Mouse (Mus musculus): ENCODE data around the gene Fxyd7.
A peak's percentile ranks its signal among the peaks of the same experiment; 100 is the strongest.

Fxyd7 gene

DNA sequence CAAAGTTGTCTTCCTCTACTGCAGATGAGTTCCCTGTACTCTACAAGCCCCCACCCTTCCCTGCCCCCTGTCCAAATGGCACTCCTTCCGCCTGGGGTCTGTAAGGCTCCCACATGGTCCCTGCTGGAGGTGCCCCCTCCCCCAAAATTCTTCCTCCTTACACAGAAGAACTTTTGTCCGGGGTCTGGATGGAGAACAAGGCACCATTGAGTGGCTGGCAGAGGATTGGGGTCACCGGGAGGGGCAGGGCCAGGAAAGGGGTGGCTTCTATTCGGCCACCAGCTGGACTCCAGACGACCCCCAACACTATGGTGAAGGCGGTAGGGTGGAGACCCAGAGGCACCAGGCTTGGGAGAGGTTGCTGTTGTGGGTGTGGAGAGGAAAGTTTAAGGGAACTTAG is 26.2 kb upstream of the Fxyd7 start:
- DNase-seq (ENCODE audit: low read depth in 2 of 2, low spot score in 2 of 2) = no peak

DNA sequence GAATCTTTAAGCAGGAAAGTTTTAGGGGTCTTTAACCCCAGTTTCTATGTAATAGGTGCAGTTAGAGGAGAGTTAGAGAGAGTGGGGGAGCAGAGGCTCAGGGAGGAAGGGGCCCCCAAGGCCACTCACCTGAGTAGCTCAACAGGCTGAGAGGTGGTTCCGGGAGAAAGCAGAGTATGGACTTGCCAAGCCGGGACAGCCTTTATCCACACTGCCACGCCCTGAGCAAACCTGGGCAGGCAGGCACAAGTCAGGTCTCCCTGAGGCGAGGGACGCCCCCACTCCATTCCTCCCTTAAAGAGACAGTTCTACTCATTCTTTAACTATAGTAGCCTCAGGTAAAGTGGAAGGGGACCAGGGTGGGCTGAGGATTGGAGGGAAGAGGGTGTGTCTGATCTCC is 25.2 kb upstream of the Fxyd7 start, which contains the start of gene Fxyd3:
TSS of gene Fxyd3 (minus strand) at position 213 of the 400 bp plus-strand sequence.
- DNase-seq (ENCODE audit: low read depth in 2 of 2, low spot score in 2 of 2) = no peak

GRCm38 (mm10) chr7:31074713-31075069 is 23.4 kb upstream of the Fxyd7 start:
- DNase-seq (ENCODE audit: low read depth in 2 of 2, low spot score in 2 of 2) = no peak

DNA sequence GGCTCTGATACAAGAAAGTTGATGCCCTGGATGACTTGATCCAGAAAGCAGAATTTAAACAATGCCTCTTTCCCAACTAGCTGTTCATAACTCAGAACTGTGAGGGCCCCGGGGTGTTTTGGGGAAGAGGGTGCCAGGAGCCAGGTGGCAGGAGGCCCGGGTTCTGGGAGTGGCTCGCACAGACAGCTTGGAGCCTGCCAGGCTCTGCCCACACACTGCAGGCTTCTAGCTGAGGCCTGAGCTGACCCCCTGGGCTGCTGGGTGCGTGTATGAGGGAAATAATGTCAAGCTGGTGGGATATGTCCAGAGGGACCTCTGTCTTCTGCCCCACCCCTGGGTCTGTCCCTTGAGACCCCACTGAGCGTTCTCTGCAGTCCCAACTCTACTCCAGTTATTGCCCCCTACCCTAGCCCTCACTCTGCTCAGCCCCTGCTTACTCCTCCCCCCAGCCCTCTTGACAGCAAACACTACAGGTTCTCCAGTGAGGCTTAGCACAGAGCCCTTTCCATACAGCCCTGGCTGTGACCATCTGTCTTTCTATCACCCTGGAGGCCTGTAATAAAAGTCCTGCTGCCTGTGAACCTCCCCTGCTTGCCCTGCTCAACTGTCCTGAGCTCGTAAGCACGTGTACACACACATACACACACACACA is 22.9 kb upstream of the Fxyd7 start:
- DNase-seq (ENCODE audit: low read depth in 2 of 2, low spot score in 2 of 2) = no peak

GRCm38 (mm10) chr7:31073546-31073945 is 22.3 kb upstream of the Fxyd7 start:
- no peak for DNase-seq (ENCODE audit: low read depth in 2 of 2, low spot score in 2 of 2)

- DNase-seq (ENCODE audit: low read depth in 2 of 2, low spot score in 2 of 2) = no peak
Measured at GRCm38 (mm10) chr7:31072326-31072725, 21.1 kb upstream of the Fxyd7 start.

DNA sequence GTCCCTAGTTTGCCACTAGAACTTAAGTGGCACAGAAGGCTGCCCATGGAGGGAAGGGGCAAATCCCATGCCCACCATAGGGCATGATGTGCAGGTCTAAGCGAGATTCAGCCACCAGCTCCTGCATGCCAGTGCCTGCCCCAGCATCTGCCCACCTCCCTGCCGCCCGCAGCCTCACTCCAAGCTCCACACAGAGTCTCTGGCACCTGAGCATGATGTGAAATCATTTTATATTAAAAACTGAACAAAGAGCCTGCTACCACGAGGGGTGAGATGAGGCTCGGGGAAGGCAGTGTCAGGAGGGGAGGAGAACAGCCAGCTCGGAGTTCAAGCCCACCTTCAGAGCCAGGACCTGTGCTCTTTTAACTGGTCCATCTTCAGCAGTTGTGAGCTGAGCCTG is 19.1 kb upstream of the Fxyd7 start:
- DNase-seq (ENCODE audit: low read depth in 2 of 2, low spot score in 2 of 2) = no peak

DNA sequence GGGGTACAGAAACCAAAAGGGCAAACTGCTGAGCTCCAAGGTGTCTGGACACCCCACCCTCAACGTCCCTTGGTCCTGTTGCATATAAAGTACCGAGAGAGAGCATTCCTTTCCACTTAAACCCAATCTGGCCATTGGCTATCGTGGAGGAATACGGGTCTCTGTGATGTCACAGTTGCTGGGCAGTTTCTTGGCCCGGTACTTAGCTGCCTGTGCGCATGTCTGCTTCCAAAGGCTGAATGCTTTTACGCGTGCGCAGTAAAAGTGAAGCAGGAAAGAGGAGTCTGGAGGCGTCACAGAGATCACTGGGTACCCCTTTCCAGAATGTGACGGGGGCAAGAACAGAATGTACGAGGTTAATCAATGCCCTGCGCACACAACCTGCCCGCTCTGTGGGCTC is 18.2 kb upstream of the Fxyd7 start:
- no peak for DNase-seq (ENCODE audit: low read depth in 2 of 2, low spot score in 2 of 2)

GRCm38 (mm10) chr7:31067836-31068235 is 16.6 kb upstream of the Fxyd7 start:
- no peak for DNase-seq (ENCODE audit: low read depth in 2 of 2, low spot score in 2 of 2)

- DNase-seq (ENCODE audit: low read depth in 2 of 2, low spot score in 2 of 2) = no peak
Measured at GRCm38 (mm10) chr7:31063074-31063560, 11.8 kb upstream of the Fxyd7 start.

DNA sequence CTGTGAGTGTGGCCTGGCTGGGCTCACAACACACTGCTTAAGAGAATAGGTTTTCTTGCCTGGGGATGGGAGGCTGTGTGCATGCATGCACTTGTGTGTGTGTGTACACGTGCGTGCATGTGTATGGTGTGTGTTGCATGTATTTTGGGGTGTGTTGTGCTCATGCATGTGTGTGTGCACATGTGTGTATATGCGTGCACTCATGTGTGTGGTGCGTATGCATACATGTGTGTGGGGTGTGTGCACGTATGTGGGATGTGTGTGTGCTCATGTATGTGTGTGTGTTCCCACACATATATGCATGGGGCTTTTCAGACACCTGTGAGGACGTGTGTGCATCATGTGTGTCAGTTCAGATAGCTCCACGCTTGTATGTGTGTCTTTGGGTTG is 9.3 kb upstream of the Fxyd7 start:
- DNase-seq (ENCODE audit: low read depth in 2 of 2, low spot score in 2 of 2) = no peak

DNA sequence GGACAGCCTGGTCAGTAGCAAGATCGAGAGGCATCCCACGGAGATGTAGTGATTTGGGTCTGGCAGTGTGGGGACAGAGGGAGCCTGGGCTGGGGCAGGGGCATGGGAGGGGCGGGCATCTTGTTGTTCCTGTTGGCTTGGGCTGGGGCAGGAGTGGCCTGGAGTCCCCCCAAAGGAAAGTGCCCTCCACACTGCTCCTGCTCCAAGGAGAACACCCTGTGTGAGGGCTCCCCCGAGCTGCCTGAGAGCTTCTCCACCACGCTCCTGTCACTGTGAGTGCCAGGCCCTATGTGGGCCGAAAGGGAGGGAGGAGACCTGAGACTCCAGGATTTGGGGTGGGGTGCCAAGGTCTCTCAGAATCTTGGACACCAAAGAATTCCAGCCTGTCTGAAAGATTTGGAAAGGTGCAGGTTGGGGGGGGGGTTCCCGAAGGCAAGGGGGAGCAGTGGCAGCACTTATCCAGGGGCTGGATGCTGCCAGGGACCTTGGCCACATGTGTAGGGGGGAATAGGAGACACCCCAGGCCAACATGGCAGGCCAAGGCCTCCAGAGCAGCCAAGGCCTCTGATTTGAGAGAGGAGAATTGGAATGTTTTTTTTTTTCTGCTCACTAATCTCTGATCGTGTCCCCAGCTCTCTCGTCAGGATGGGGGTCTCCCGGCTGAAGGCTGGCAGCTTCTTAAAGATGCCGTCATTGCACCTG is 8.8 kb upstream of the Fxyd7 start:
- no peak for DNase-seq (ENCODE audit: low read depth in 2 of 2, low spot score in 2 of 2)

- peak; percentile 77 to 83 for DNase-seq (ENCODE audit: low read depth in 2 of 2, low spot score in 2 of 2)
Measured at GRCm38 (mm10) chr7:31059108-31059507, 7.8 kb upstream of the Fxyd7 start, which contains the start of gene Lgi4. Lgi4 (plus strand) TSS chr7:31059342.

- DNase-seq (ENCODE audit: low read depth in 2 of 2, low spot score in 2 of 2) = no peak
Measured at GRCm38 (mm10) chr7:31058211-31058610, 6.9 kb upstream of the Fxyd7 start.

- no peak for DNase-seq (ENCODE audit: low read depth in 2 of 2, low spot score in 2 of 2)
Measured at GRCm38 (mm10) chr7:31057730-31058129, 6.5 kb upstream of the Fxyd7 start.

DNA sequence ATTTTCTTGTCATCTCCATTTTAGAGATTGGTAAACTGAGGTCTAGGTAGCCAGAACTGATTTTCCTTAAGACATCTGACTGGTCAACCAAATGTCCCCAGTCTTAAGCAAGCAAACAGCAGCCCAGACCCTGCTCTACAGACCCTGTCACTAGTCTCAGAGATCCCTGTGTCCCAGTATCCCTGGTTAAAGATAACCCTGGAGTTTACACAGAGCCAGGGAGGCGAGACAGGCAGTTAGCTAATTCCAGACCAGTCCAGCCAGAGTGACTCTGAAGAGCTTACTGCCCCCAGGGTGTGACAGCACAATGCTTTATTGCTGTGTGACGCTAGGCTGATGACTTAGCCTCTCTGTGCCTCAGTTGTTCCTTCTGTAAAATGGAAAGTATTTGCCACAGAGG is 5.8 kb upstream of the Fxyd7 start, which contains the start of gene Fxyd1:
TSS of gene Fxyd1 (minus strand) at position 129 of the 400 bp plus-strand sequence.
- DNase-seq (ENCODE audit: low read depth in 2 of 2, low spot score in 2 of 2) = no peak

- no peak for DNase-seq (ENCODE audit: low read depth in 2 of 2, low spot score in 2 of 2)
Measured at GRCm38 (mm10) chr7:31056448-31056847, 5.2 kb upstream of the Fxyd7 start.

GRCm38 (mm10) chr7:31055883-31056282 is 4.6 kb upstream of the Fxyd7 start:
- DNase-seq (ENCODE audit: low read depth in 2 of 2, low spot score in 2 of 2) = no peak

GRCm38 (mm10) chr7:31055354-31055824 is 4.1 kb upstream of the Fxyd7 start:
- DNase-seq (ENCODE audit: low read depth in 2 of 2, low spot score in 2 of 2) = no peak

- DNase-seq (ENCODE audit: low read depth in 2 of 2, low spot score in 2 of 2) = no peak
Measured at GRCm38 (mm10) chr7:31054661-31055320, 3.5 kb upstream of the Fxyd7 start.

DNA sequence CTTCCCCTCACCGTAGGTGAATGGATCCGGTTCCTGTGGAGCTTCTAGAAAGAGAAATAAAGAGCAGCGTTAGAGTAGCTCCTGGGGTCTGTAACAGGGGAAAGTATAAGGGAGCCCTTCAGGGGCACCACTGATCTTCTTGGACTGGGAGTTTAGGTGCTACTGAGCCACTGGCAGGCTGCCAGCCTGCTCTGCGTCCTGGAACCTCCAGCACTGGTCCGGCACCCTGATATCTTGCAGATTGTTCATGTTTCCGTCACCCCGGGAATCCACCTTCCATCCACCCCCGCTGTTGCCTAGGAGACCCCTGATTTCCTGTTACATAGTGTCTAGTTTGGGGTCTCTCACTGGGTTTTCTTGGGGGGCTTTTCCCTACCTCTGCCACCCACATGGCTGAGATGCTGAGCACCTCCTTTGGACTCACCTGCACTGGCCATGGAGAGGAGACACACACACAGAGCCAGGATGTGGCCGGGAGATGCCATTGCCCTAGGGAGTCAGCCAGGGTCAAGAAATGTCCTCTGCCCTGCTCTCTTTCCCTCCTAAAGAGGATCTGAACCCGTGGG is 2.7 kb upstream of the Fxyd7 start:
- no peak for DNase-seq (ENCODE audit: low read depth in 2 of 2, low spot score in 2 of 2)

Measured in CD8-positive naive resting alpha-beta T cell, adult 2 months (primary cell).